In the genomic region with DNA sequence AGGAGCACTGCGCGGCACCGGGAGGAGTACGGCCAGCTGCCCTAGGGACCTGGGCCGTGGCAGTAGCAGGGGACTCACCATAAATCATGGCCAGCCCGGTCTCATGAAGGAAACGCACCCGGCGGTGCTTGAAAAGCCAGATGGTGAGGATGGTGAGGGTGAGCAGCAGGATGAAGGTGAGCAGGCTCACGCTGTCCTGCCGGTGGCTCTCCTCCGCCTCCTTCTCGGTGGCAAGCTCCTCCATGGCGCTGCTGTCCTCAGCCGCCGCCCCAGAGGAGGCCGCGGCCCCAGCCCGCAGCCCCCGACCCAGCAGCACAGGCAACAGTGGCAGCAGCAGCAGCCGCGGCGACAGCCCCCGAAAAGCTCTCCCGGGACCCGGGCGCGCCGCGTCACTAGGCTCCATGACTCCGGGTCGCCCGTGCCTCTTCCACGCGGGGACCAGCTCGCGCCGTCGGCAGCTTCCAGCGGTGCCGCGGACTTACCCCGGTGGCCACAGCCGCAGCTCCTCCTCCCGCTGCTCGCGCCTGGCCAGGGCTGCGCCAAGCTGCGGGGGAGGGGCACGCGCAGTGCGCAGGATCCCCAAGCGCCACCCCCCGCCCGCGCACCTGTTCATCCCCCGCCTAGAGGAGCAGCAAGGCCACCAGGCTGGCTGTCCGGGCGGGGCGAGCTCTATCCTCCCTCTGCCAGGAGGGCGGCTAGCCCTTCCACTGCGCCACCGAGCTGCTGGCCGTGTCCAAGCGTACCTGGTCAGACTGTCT, we compare ENCODE assay signal across 8 mouse cellular contexts. TPM values are rescaled to one million over a fixed set of nuclear protein-coding genes. Genes with fewer than 3 reads are reported as not detected.
DNase-seq lines count a peak whose midpoint lies in the region; ATAC-seq and TF ChIP-seq lines count a peak whose summit lies in the region.

Gene Slc9a7, minus strand, starts transcription at position 526 of the 758 bp plus-strand sequence.

- no peak for TF ChIP-seq CTCF in heart, postnatal 0 days (IDR thresholded peaks at IDR 0.05; ENCODE audit: low read depth)

- H3K36me3 ChIP-seq in forebrain, embryonic 14.5 days (ENCODE audit: control insufficient read depth, insufficient read depth, low read length): no peaks in the 10 kb centered on the region
- H3K36me3 ChIP-seq in heart, postnatal 0 days (replicated peaks; ENCODE audit: control insufficient read depth, insufficient read depth, low read length): no peaks in the 10 kb centered on the region
- no peaks in the 10 kb centered on the region for H3K36me3 ChIP-seq in liver, embryonic 15.5 days (replicated peaks)
- no peaks in the 10 kb centered on the region for H3K36me3 ChIP-seq in neural tube, embryonic 11.5 days (ENCODE audit: control insufficient read depth, insufficient read depth, low read length)
- no peaks in the 10 kb centered on the region for H3K36me3 ChIP-seq in stomach, embryonic 15.5 days

- DNase-seq in A20 (ENCODE audit: low read depth, low spot score): peak; percentile 88
- peak; percentile 16 for DNase-seq in brain, embryonic 18.5 days (ENCODE audit: low read depth, low spot score)
- peak; percentile 45 for DNase-seq in forebrain, embryonic 14.5 days (ENCODE audit: low spot score)
- DNase-seq in heart, postnatal 0 days (ENCODE audit: low spot score): peak; percentile 41
- peak; percentile 53 to 71 for DNase-seq in kidney, postnatal 36 days
- peak; percentile 72 for DNase-seq in neural tube, embryonic 11.5 days (ENCODE audit: low spot score)

- peak; percentile 96 for ATAC-seq in forebrain, embryonic 14.5 days
- ATAC-seq in heart, postnatal 0 days (ENCODE audit: insufficient read depth, low read depth): peak; percentile 92
- ATAC-seq in liver, embryonic 15.5 days (ENCODE audit: insufficient read depth): peak; percentile 49; the same call in 1 of the 2 replicates
- peak; percentile 90 for ATAC-seq in neural tube, embryonic 11.5 days (ENCODE audit: insufficient read depth, low FRiP score, low TSS enrichment)
- ATAC-seq in stomach, embryonic 15.5 days (ENCODE audit: insufficient read depth, low FRiP score, low read depth): peak; percentile 81; the same call in 1 of the 2 replicates

- peak within 1 kb of the TSS; percentile 56 for H3K4me2 ChIP-seq in forebrain, embryonic 14.5 days (ENCODE audit: low read length)
- peak within 1 kb of the TSS; percentile 68 for H3K4me2 ChIP-seq in heart, postnatal 0 days (ENCODE audit: low read depth, low read length)
- H3K4me2 ChIP-seq in liver, embryonic 15.5 days: peak within 1 kb of the TSS; percentile 63
- peak within 1 kb of the TSS; percentile 52 for H3K4me2 ChIP-seq in neural tube, embryonic 11.5 days (ENCODE audit: low read depth)
- H3K4me2 ChIP-seq in stomach, embryonic 15.5 days: peak within 1 kb of the TSS; percentile 83

- peak within 1 kb of the TSS; percentile 50 for H3K4me3 ChIP-seq in forebrain, embryonic 14.5 days (ENCODE audit: low read depth, low read length)
- H3K4me3 ChIP-seq in heart, postnatal 0 days (ENCODE audit: low read depth, low read length): peak within 1 kb of the TSS; percentile 70
- peak within 1 kb of the TSS; percentile 49 for H3K4me3 ChIP-seq in liver, embryonic 15.5 days (replicated peaks)
- H3K4me3 ChIP-seq in neural tube, embryonic 11.5 days (ENCODE audit: low read depth, low read length): peak within 1 kb of the TSS; percentile 51
- H3K4me3 ChIP-seq in stomach, embryonic 15.5 days (replicated peaks): peak within 1 kb of the TSS; percentile 48

- 23% methylated on average over 20 of the region's 65 CpGs for WGBS in forebrain, embryonic 14.5 days
- WGBS in heart, postnatal 0 days: 7% methylated on average over 53 of the region's 65 CpGs
- WGBS in liver, embryonic 15.5 days (ENCODE audit: insufficient replicate concordance): 11% methylated on average over 53 of the region's 65 CpGs
- 12% methylated on average over 38 of the region's 65 CpGs for WGBS in neural tube, embryonic 11.5 days
- WGBS in stomach, embryonic 15.5 days: 14% methylated on average over 54 of the region's 65 CpGs

- no peaks in the 10 kb centered on the region for H3K9me3 ChIP-seq in forebrain, embryonic 14.5 days (replicated peaks; ENCODE audit: control insufficient read depth, low read length)
- H3K9me3 ChIP-seq in heart, postnatal 0 days (replicated peaks; ENCODE audit: control insufficient read depth, low read length): no peaks in the 10 kb centered on the region
- H3K9me3 ChIP-seq in liver, embryonic 15.5 days (replicated peaks): no peaks in the 10 kb centered on the region
- no peaks in the 10 kb centered on the region for H3K9me3 ChIP-seq in neural tube, embryonic 11.5 days (ENCODE audit: control insufficient read depth, low read length)
- H3K9me3 ChIP-seq in stomach, embryonic 15.5 days: no peaks in the 10 kb centered on the region

- no peaks in the 10 kb centered on the region for H3K4me1 ChIP-seq in forebrain, embryonic 14.5 days (ENCODE audit: control insufficient read depth, insufficient read depth, low read length)
- H3K4me1 ChIP-seq in heart, postnatal 0 days (ENCODE audit: control insufficient read depth, insufficient read depth): no peaks in the 10 kb centered on the region
- H3K4me1 ChIP-seq in liver, embryonic 15.5 days (replicated peaks): no peaks in the 10 kb centered on the region
- H3K4me1 ChIP-seq in neural tube, embryonic 11.5 days (ENCODE audit: control insufficient read depth, insufficient read depth, low read length): no peaks in the 10 kb centered on the region
- no peaks in the 10 kb centered on the region for H3K4me1 ChIP-seq in stomach, embryonic 15.5 days

- H3K27me3 ChIP-seq in forebrain, embryonic 14.5 days (replicated peaks; ENCODE audit: control insufficient read depth, insufficient read depth, low read length): no peaks in the 10 kb centered on the region
- H3K27me3 ChIP-seq in heart, postnatal 0 days (ENCODE audit: control insufficient read depth, insufficient read depth, low read length): no peaks in the 10 kb centered on the region
- H3K27me3 ChIP-seq in liver, embryonic 15.5 days: peaks cover 18% of the 10 kb centered on the region
- no peaks in the 10 kb centered on the region for H3K27me3 ChIP-seq in neural tube, embryonic 11.5 days (ENCODE audit: control insufficient read depth, insufficient read depth, low read length)
- H3K27me3 ChIP-seq in stomach, embryonic 15.5 days (replicated peaks): no peaks in the 10 kb centered on the region

- H3K9ac ChIP-seq in forebrain, embryonic 14.5 days (ENCODE audit: low read length): peak within 1 kb of the TSS; percentile 66
- peak within 1 kb of the TSS; percentile 61 for H3K9ac ChIP-seq in heart, postnatal 0 days (replicated peaks; ENCODE audit: low read depth, low read length)
- no peak within 1 kb of the TSS for H3K9ac ChIP-seq in liver, embryonic 15.5 days
- peak within 1 kb of the TSS; percentile 51 for H3K9ac ChIP-seq in neural tube, embryonic 11.5 days (ENCODE audit: low read length)
- 0 out of 2 replicates have a peak within 1 kb of the TSS, but pooled peaks have one; percentile 19 for H3K9ac ChIP-seq in stomach, embryonic 15.5 days

- no peak for TF ChIP-seq EP300 in heart, postnatal 0 days (IDR thresholded peaks at IDR 0.05; ENCODE audit: low read depth)

- no peak within 1 kb of the TSS for H3K27ac ChIP-seq in forebrain, embryonic 14.5 days (ENCODE audit: low read depth, low read length)
- peak within 1 kb of the TSS; percentile 53 for H3K27ac ChIP-seq in heart, postnatal 0 days (ENCODE audit: low read depth)
- no peak within 1 kb of the TSS for H3K27ac ChIP-seq in liver, embryonic 15.5 days (replicated peaks)
- no peak within 1 kb of the TSS for H3K27ac ChIP-seq in neural tube, embryonic 11.5 days (ENCODE audit: low read depth, low read length)
- H3K27ac ChIP-seq in stomach, embryonic 15.5 days: no peak within 1 kb of the TSS

RNA-seq across cellular contexts. Expression of gene Slc9a7, which starts in this region (rescaled TPM):
- 2.7 and 4.9 TPM in 2 replicates for polyA plus RNA-seq in forebrain, embryonic 14.5 days (2014; fragmentation: Nextera tagmentation; extraction: Ambion mirVana)
- total RNA-seq in heart, postnatal 0 days (2014; rRNA removed; ENCODE audit: low replicate concordance): 20.8 and 24.4 TPM in 2 replicates
- 5.0 and 5.1 TPM in 2 replicates for polyA plus RNA-seq in heart, postnatal 0 days (2015; fragmentation: Nextera tagmentation; extraction: Ambion mirVana)
- polyA plus RNA-seq in liver, embryonic 15.5 days (2015; fragmentation: Nextera tagmentation; extraction: Ambion mirVana): 0.46 and 0.70 TPM in 2 replicates
- polyA plus RNA-seq in neural tube, embryonic 11.5 days (2014; fragmentation: Nextera tagmentation; extraction: Ambion mirVana): 1.7 and 3.4 TPM in 2 replicates
- 0.80 and 0.99 TPM in 2 replicates for polyA plus RNA-seq in stomach, embryonic 15.5 days (2015; fragmentation: Nextera tagmentation; extraction: Ambion mirVana)

Comparison
In these comparisons a context has a peak if more than half of its experiments do, and no peak if none do; other contexts are left out.
1. Peak in ATAC-seq, H3K4me3 ChIP-seq and H3K4me2 ChIP-seq in liver, embryonic 15.5 days; RNA of the gene not detected or under 1 TPM.
2. Peak in ATAC-seq, H3K4me3 ChIP-seq, H3K9ac ChIP-seq and H3K4me2 ChIP-seq in stomach, embryonic 15.5 days; RNA of the gene not detected or under 1 TPM.
3. DNase-seq: peak in every context shown above with its lines; median percentile 88 in A20; 72 in neural tube, embryonic 11.5 days; 62 in kidney, postnatal 36 days; 45 in forebrain, embryonic 14.5 days; 41 in heart, postnatal 0 days; 16 in brain, embryonic 18.5 days.